Mouse (Mus musculus) forebrain, embryonic 10.5 days (tissue): Measurements from ENCODE around the gene Gtf2ird2. TPM values are rescaled to one million over a fixed set of nuclear protein-coding genes. Genes with fewer than 3 reads are reported as not detected.

Source experiments
- DNase-seq: peaks from one replicate; pipeline ENCODE4 v3.0.0-alpha.2; 2017; ENCODE audit warnings: low spot score; ENCODE audit errors: extremely low spot score
- H3K27ac ChIP-seq: fragments of 300-500 bp; sonication (generic); 2 replicates; pipeline ENCODE4 v1.5.1; 2016; ENCODE audit warnings: mild to moderate bottlenecking
- H3K27me3 ChIP-seq: fragments of 300-500 bp; sonication (generic); 2 replicates; pipeline ENCODE4 v1.6.1; 2016; ENCODE audit warnings: mild to moderate bottlenecking; ENCODE audit not compliant: poor library complexity, severe bottlenecking
- H3K36me3 ChIP-seq: fragments of 300-500 bp; sonication (generic); replicated peaks from 2 replicates; pipeline ENCODE4 v1.6.1; 2016; ENCODE audit warnings: mild to moderate bottlenecking, moderate library complexity
- H3K4me1 ChIP-seq: fragments of 300-500 bp; sonication (generic); 2 replicates; pipeline ENCODE4 v1.6.1; 2016
- H3K4me3 ChIP-seq: fragments of 300-500 bp; sonication (generic); 2 replicates; pipeline ENCODE4 v1.5.1; 2016; ENCODE audit warnings: mild to moderate bottlenecking, moderate library complexity
- H3K9me3 ChIP-seq: fragments of 300-500 bp; sonication (generic); 2 replicates; pipeline ENCODE4 v1.6.1; 2016; ENCODE audit warnings: mild to moderate bottlenecking, moderate library complexity
- WGBS: fragments of 180-500 bp; shearing (Covaris S2); methylation state at CpG from one replicate; pipeline ENCODE4 v1.1.7; 2016; 5-methylcytosine and 5-hydroxymethylcytosine counted together
- polyA plus RNA-seq: library from polyadenylated mRNA; unstranded; fragments of >200 nt; fragmentation: Nextera tagmentation; extraction: Ambion mirVana; gene quantifications from 2 replicates; pipeline ENCODE4 v1.2.1, GENCODE M21; 2016

The Gtf2ird2 gene
- polyA plus RNA-seq, 1 experiment from 2014 or later, result 7.6 TPM

GRCm38 (mm10) chr5:134186961-134187731 is 3.3 kb downstream of the Gtf2ird2 start:
- H3K4me1 ChIP-seq, result peaks cover 24% of the 10 kb centered on the region
- 72% methylated on average over 4 of the region's 4 CpGs for WGBS
- peaks cover 2% of the 10 kb centered on the region; the same call in 1 of the 2 replicates for H3K9me3 ChIP-seq
- no peak overlapping the region for H3K4me3 ChIP-seq
- no peaks in the 10 kb centered on the region; the same call in 1 of the 2 replicates for H3K36me3 ChIP-seq
- no peaks in the 10 kb centered on the region for H3K27me3 ChIP-seq
- H3K27ac ChIP-seq, result no peak overlapping the region
- DNase-seq, result peak; percentile 68

DNA sequence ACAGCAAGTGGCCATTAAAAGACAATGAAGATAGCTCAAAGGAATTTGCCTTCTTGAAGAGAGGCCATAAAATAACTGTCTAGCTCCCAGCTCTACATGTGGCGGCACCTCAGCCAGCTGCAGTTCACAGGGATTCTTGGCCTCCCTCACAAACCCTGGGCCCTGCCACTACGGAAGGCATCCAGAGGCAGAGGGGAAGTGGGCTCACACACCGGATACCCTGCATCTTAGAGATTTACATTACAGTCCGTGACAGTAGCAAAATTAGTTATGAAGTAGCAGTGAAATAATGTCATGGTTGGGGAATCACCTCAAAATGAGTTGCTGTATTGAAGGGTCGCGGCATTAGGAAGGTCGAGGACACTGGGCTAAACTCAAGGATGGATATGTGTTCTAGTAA is 4.8 kb downstream of the Gtf2ird2 start:
- 88% methylated on average over 7 of the region's 7 CpGs for WGBS
- Histone ChIP-seq H3K27me3 (no peaks in the 10 kb centered on the region), H3K27ac (no peak overlapping the region), H3K4me3 (no peak overlapping the region), H3K4me1 (peaks cover 10% of the 10 kb centered on the region), H3K36me3 (peaks cover 5% of the 10 kb centered on the region; the same call in 1 of the 2 replicates), H3K9me3 (peaks cover 2% of the 10 kb centered on the region; the same call in 1 of the 2 replicates)
- no peak for DNase-seq

DNA sequence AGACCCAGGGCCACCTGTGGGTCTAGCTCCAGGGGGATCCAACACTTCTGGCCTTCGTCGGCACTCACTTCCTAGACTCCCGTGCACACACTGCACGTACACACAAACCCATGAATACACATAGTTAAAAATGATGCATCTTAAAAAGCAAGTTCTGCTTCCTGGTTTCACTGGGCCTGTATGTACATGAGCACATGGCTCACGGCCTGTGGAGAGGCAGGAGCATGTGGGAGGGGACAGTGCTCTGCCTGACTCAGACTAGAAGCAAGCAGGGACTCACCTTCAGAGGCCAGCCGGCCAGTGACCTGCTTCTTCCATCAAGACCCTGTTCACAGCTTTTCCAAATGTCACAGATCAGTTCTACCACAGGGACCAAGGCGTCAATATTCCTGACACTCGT is 9.8 kb downstream of the Gtf2ird2 start:
- no peak overlapping the region for H3K27ac ChIP-seq
- no peaks in the 10 kb centered on the region for H3K9me3 ChIP-seq
- no peak for DNase-seq
- WGBS, result 90% methylated on average over 8 of the region's 8 CpGs
- no peaks in the 10 kb centered on the region for H3K27me3 ChIP-seq
- no peaks in the 10 kb centered on the region for H3K4me1 ChIP-seq
- H3K4me3 ChIP-seq, result no peak overlapping the region
- peaks cover 35% of the 10 kb centered on the region for H3K36me3 ChIP-seq

- Histone ChIP-seq H3K9me3 (no peaks in the 10 kb centered on the region), H3K36me3 (peaks cover 24% of the 10 kb centered on the region), H3K27ac (no peak overlapping the region), H3K27me3 (no peaks in the 10 kb centered on the region), H3K4me1 (no peaks in the 10 kb centered on the region), H3K4me3 (no peak overlapping the region)
- no peak for DNase-seq
- WGBS, result 86% methylated on average over 10 of the region's 10 CpGs
These were observed 22.9 kb downstream of the Gtf2ird2 start for GRCm38 (mm10) chr5:134206721-134207120.

GRCm38 (mm10) chr5:134209931-134210554 is 26.2 kb downstream of the Gtf2ird2 start:
- Histone ChIP-seq H3K36me3 (peaks cover 6% of the 10 kb centered on the region), H3K27ac (no peak overlapping the region), H3K4me1 (no peaks in the 10 kb centered on the region), H3K27me3 (no peaks in the 10 kb centered on the region), H3K4me3 (no peak overlapping the region), H3K9me3 (no peaks in the 10 kb centered on the region)
- no peak for DNase-seq
- 82% methylated on average over 11 of the region's 11 CpGs for WGBS

DNA sequence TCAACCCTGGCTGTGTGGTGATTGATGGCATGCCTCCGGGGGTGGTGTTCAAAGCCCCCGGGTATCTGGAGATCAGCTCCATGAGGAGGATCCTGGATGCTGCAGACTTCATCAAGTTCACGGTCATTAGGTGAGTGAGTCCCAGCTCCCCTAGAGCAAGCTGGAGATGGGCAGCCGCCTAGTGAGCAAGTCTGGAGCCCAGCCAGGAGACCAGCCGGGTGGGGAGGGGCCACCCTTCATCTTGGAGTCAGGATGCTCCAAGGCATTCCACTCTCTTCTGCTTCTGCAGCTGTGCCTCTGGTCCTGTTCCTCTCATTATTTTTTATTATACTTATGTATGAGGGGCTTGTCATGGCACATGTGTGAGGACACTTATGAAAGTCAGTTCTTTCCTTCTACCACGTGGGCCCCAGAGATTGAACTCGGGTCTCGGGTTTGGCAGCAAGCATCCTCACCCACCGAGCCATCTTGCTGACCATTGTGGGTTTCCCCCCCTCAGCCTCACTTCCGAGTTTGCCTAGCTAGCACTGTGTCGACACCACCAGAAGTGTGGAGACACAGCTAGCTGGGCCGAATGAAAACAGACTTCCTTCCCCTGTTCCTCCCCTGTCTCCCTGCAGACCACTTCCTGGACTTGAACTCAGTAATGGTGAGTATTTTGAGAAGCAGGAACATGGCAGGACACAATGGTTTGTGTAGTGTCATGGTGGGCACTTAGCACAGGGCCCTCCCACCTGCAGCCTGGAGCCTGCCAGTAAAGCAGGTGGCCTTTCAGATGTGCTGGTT is 30.4 kb downstream of the Gtf2ird2 start:
- Histone ChIP-seq H3K27ac (no peak overlapping the region), H3K4me1 (peaks cover 9% of the 10 kb centered on the region), H3K4me3 (no peak overlapping the region), H3K9me3 (peaks cover 4% of the 10 kb centered on the region; the same call in 1 of the 2 replicates), H3K27me3 (no peaks in the 10 kb centered on the region), H3K36me3 (peaks cover 18% of the 10 kb centered on the region)
- 87% methylated on average over 12 of the region's 12 CpGs for WGBS
- DNase-seq, result no peak

- no peak overlapping the region for H3K4me3 ChIP-seq
- H3K27ac ChIP-seq, result no peak overlapping the region
- WGBS, result 89% methylated on average over 7 of the region's 7 CpGs
- no peak for DNase-seq
- H3K36me3 ChIP-seq, result peaks cover 15% of the 10 kb centered on the region
- peaks cover 29% of the 10 kb centered on the region for H3K27me3 ChIP-seq
- H3K4me1 ChIP-seq, result peaks cover 25% of the 10 kb centered on the region
- peaks cover 4% of the 10 kb centered on the region; the same call in 1 of the 2 replicates for H3K9me3 ChIP-seq
These were observed 34.1 kb downstream of the Gtf2ird2 start for GRCm38 (mm10) chr5:134217900-134218299.

DNA sequence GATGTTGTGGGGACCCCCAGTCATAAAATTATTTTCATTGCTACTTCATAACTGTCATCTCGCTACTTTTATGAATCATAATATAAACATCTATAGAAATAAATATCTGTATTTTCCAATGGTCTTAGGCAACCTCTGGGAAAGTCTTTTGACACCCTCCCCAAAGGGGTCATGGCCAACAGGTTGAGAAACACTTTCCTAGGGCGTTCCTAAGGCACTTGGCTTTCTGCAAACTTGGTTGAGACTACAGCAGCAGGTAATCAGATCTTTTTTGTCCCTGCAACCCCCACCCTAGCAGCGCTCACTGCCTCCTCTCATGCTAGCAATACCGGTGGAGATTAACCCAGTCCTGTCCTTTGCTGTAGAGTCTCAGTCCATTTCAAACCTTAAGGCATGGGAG is 37.5 kb downstream of the Gtf2ird2 start:
- Histone ChIP-seq H3K4me1 (peaks cover 27% of the 10 kb centered on the region), H3K9me3 (peaks cover 4% of the 10 kb centered on the region; the same call in 1 of the 2 replicates), H3K36me3 (peaks cover 14% of the 10 kb centered on the region), H3K4me3 (peak overlapping the region; percentile 55), H3K27ac (peak overlapping the region; percentile 80; the same call in 1 of the 2 replicates), H3K27me3 (peaks cover 40% of the 10 kb centered on the region)
- DNase-seq, result no peak
- WGBS, result 43% methylated on average over 4 of the region's 4 CpGs

DNA sequence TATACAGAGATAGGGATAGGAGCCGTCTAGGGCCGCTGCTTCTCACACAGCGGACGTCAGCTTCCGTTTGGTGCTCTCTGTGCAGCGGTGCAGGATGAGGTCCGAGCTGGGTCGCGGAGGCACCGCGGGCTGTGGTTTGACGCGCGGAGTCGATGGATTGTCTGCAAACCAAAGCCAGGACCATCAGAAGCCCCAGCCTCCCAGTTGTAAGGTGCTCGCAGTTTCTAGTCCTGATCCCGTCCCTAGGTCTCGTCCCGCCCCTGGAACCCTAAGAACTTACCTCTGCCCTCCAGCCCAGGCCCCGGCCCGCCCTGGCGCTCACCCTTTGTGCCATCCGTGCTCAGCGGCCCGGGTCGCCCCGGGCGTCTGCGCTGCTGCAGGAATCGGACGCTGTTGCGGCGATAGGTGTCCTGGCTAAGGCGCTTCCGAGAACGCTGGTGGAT is 37.9 kb downstream of the Gtf2ird2 start:
- H3K4me1 ChIP-seq, result peaks cover 32% of the 10 kb centered on the region
- peak overlapping the region; percentile 80 for H3K27ac ChIP-seq
- peaks cover under 1% of the 10 kb centered on the region; the same call in 1 of the 2 replicates for H3K9me3 ChIP-seq
- 1% methylated on average over 36 of the region's 36 CpGs for WGBS
- peak; percentile 33 for DNase-seq
- peak overlapping the region; percentile 55 for H3K4me3 ChIP-seq
- H3K36me3 ChIP-seq, result peaks cover 9% of the 10 kb centered on the region
- peaks cover 40% of the 10 kb centered on the region for H3K27me3 ChIP-seq

- no peak for DNase-seq
- peaks cover 37% of the 10 kb centered on the region for H3K27me3 ChIP-seq
- H3K4me3 ChIP-seq, result no peak overlapping the region
- no peak overlapping the region for H3K27ac ChIP-seq
- H3K9me3 ChIP-seq, result no peaks in the 10 kb centered on the region
- no peaks in the 10 kb centered on the region for H3K36me3 ChIP-seq
- 86% methylated on average over 30 of the region's 30 CpGs for WGBS
- peaks cover 36% of the 10 kb centered on the region for H3K4me1 ChIP-seq
These were observed 41.5 kb downstream of the Gtf2ird2 start for GRCm38 (mm10) chr5:134225110-134225901.

GRCm38 (mm10) chr5:134226946-134227345 is 43.1 kb downstream of the Gtf2ird2 start:
- peaks cover 29% of the 10 kb centered on the region for H3K4me1 ChIP-seq
- peak overlapping the region; percentile 75 for H3K27ac ChIP-seq
- no peak overlapping the region for H3K4me3 ChIP-seq
- WGBS, result 79% methylated on average over 12 of the region's 12 CpGs
- DNase-seq, result no peak
- no peaks in the 10 kb centered on the region for H3K36me3 ChIP-seq
- no peaks in the 10 kb centered on the region for H3K9me3 ChIP-seq
- peaks cover 20% of the 10 kb centered on the region for H3K27me3 ChIP-seq
